Mouse (Mus musculus): ENCODE results near the gene Dclre1a. TPM values are rescaled to one million over a fixed set of nuclear protein-coding genes. Genes with fewer than 3 reads are reported as not detected.

Dclre1a gene
- total RNA-seq (2021) = 1 to 10 TPM; 6.1 to 6.4 TPM

- DNase-seq = peak; percentile 61 to 63
Observed at GRCm38 (mm10) chr19:56547456-56548229, at the start of gene Dclre1a. Dclre1a (minus strand) TSS chr19:56548222.

- no peak for DNase-seq
Observed at GRCm38 (mm10) chr19:56592472-56592871, 44.5 kb upstream of the Dclre1a start.

- no peak for DNase-seq
Observed at GRCm38 (mm10) chr19:56590250-56590649, 42.2 kb upstream of the Dclre1a start.

GRCm38 (mm10) chr19:56589455-56589854, 41.4 kb upstream of the Dclre1a start:
- no peak for DNase-seq

GRCm38 (mm10) chr19:56589008-56589407, 41.0 kb upstream of the Dclre1a start:
- no peak for DNase-seq

GRCm38 (mm10) chr19:56588205-56588626, 40.2 kb upstream of the Dclre1a start:
- peak; percentile 44 to 45 for DNase-seq

- no peak for DNase-seq
Observed at GRCm38 (mm10) chr19:56586320-56586719, 38.3 kb upstream of the Dclre1a start.

GRCm38 (mm10) chr19:56584288-56584687, 36.3 kb upstream of the Dclre1a start:
- no peak for DNase-seq

GRCm38 (mm10) chr19:56583785-56584184, 35.8 kb upstream of the Dclre1a start:
- no peak for DNase-seq

- no peak for DNase-seq
Observed at GRCm38 (mm10) chr19:56581981-56582380, 34.0 kb upstream of the Dclre1a start.

- no peak for DNase-seq
Observed at GRCm38 (mm10) chr19:56577801-56578200, 29.8 kb upstream of the Dclre1a start.

- DNase-seq = no peak
Observed at GRCm38 (mm10) chr19:56573184-56573583, 25.2 kb upstream of the Dclre1a start.

- DNase-seq = no peak
Observed at GRCm38 (mm10) chr19:56571913-56572312, 23.9 kb upstream of the Dclre1a start.

GRCm38 (mm10) chr19:56571234-56571633, 23.2 kb upstream of the Dclre1a start:
- DNase-seq = no peak

GRCm38 (mm10) chr19:56570781-56571180, 22.8 kb upstream of the Dclre1a start:
- no peak for DNase-seq

GRCm38 (mm10) chr19:56566940-56567339, 18.9 kb upstream of the Dclre1a start:
- no peak for DNase-seq

- DNase-seq = peak in 1 of 2 experiments; percentile 43
Observed at GRCm38 (mm10) chr19:56566041-56566440, 18.0 kb upstream of the Dclre1a start.

GRCm38 (mm10) chr19:56565358-56565757, 17.3 kb upstream of the Dclre1a start:
- DNase-seq = no peak

- DNase-seq = no peak
Observed at GRCm38 (mm10) chr19:56563469-56563868, 15.4 kb upstream of the Dclre1a start.

GRCm38 (mm10) chr19:56562433-56563138, 14.6 kb upstream of the Dclre1a start:
- no peak for DNase-seq

- DNase-seq = no peak
Observed at GRCm38 (mm10) chr19:56555972-56556371, 8.0 kb upstream of the Dclre1a start.

- DNase-seq = no peak
Observed at GRCm38 (mm10) chr19:56553177-56553576, 5.2 kb upstream of the Dclre1a start.

- no peak for DNase-seq
Observed at GRCm38 (mm10) chr19:56549033-56549680, 1.1 kb upstream of the Dclre1a start.

Data from layer of hippocampus, postnatal 36 days (tissue).